Mouse (Mus musculus): ENCODE results near the gene Mxd1. TPM values are rescaled to one million over a fixed set of nuclear protein-coding genes. Genes with fewer than 3 reads are reported as not detected.

Gene Mxd1
- polyA plus RNA-seq, 1 experiment from 2014 or later: 30.4 TPM

- no peak overlapping the region for H3K4me2 ChIP-seq (replicated peaks)
These were observed 27.2 kb downstream of the Mxd1 start for GRCm38 (mm10) chr6:86641716-86642115.

GRCm38 (mm10) chr6:86640776-86641175, 28.2 kb downstream of the Mxd1 start:
- no peak for ATAC-seq (ENCODE audit: low FRiP score, low read depth)
- H3K27me3 ChIP-seq (replicated peaks): no peaks in the 10 kb centered on the region
- no peak overlapping the region for H3K9ac ChIP-seq
- no peak overlapping the region for H3K4me3 ChIP-seq
- 92% methylated on average over 8 of the region's 8 CpGs for WGBS
- H3K9me3 ChIP-seq: no peaks in the 10 kb centered on the region
- no peaks in the 10 kb centered on the region for H3K36me3 ChIP-seq
- H3K4me2 ChIP-seq (replicated peaks): no peak overlapping the region
- H3K27ac ChIP-seq: no peak overlapping the region
- no peaks in the 10 kb centered on the region for H3K4me1 ChIP-seq

More at GRCm38 (mm10) chr6:86641716-86642115, 27.2 kb downstream of the Mxd1 start:
- Histone ChIP-seq H3K27ac (no peak overlapping the region), H3K9ac (no peak overlapping the region), H3K4me1 (no peaks in the 10 kb centered on the region), H3K27me3 (replicated peaks) (no peaks in the 10 kb centered on the region), H3K9me3 (no peaks in the 10 kb centered on the region), H3K36me3 (no peaks in the 10 kb centered on the region), H3K4me3 (no peak overlapping the region)
- 71% methylated on average over 8 of the region's 8 CpGs for WGBS
- ATAC-seq (ENCODE audit: low FRiP score, low read depth): no peak

GRCm38 (mm10) chr6:86640161-86640560, 28.8 kb downstream of the Mxd1 start:
- 86% methylated on average over 3 of the region's 3 CpGs for WGBS
- ATAC-seq (ENCODE audit: low FRiP score, low read depth): no peak
- Histone ChIP-seq H3K27ac (no peak overlapping the region), H3K9me3 (no peaks in the 10 kb centered on the region), H3K9ac (no peak overlapping the region), H3K27me3 (replicated peaks) (no peaks in the 10 kb centered on the region), H3K4me2 (replicated peaks) (no peak overlapping the region), H3K4me3 (no peak overlapping the region), H3K4me1 (no peaks in the 10 kb centered on the region), H3K36me3 (no peaks in the 10 kb centered on the region)

GRCm38 (mm10) chr6:86639180-86640160, 29.5 kb downstream of the Mxd1 start:
- Histone ChIP-seq H3K4me3 (no peak overlapping the region), H3K36me3 (no peaks in the 10 kb centered on the region), H3K27me3 (replicated peaks) (no peaks in the 10 kb centered on the region), H3K4me1 (no peaks in the 10 kb centered on the region), H3K27ac (no peak overlapping the region), H3K9me3 (no peaks in the 10 kb centered on the region), H3K9ac (no peak overlapping the region), H3K4me2 (replicated peaks) (no peak overlapping the region)
- 82% methylated on average over 18 of the region's 18 CpGs for WGBS
- ATAC-seq (ENCODE audit: low FRiP score, low read depth): no peak

- ATAC-seq (ENCODE audit: low FRiP score, low read depth): no peak
These were observed 30.5 kb downstream of the Mxd1 start for GRCm38 (mm10) chr6:86638434-86638833.

GRCm38 (mm10) chr6:86637860-86638259, 31.1 kb downstream of the Mxd1 start:
- WGBS: 81% methylated on average over 2 of the region's 2 CpGs
- H3K4me3 ChIP-seq: no peak overlapping the region
- H3K27ac ChIP-seq: no peak overlapping the region
- H3K4me2 ChIP-seq (replicated peaks): no peak overlapping the region
- no peaks in the 10 kb centered on the region for H3K9me3 ChIP-seq
- no peaks in the 10 kb centered on the region for H3K27me3 ChIP-seq (replicated peaks)
- no peak overlapping the region for H3K9ac ChIP-seq
- no peaks in the 10 kb centered on the region for H3K36me3 ChIP-seq
- no peaks in the 10 kb centered on the region for H3K4me1 ChIP-seq
- ATAC-seq (ENCODE audit: low FRiP score, low read depth): no peak

More at GRCm38 (mm10) chr6:86638434-86638833, 30.5 kb downstream of the Mxd1 start:
- Histone ChIP-seq H3K27me3 (replicated peaks) (no peaks in the 10 kb centered on the region), H3K9me3 (no peaks in the 10 kb centered on the region), H3K9ac (no peak overlapping the region), H3K36me3 (no peaks in the 10 kb centered on the region), H3K27ac (no peak overlapping the region), H3K4me3 (no peak overlapping the region), H3K4me1 (no peaks in the 10 kb centered on the region), H3K4me2 (replicated peaks) (no peak overlapping the region)
- 31% methylated on average over 2 of the region's 2 CpGs for WGBS

GRCm38 (mm10) chr6:86637171-86637835, 31.7 kb downstream of the Mxd1 start:
- no peak overlapping the region for H3K9ac ChIP-seq
- 70% methylated on average over 4 of the region's 4 CpGs for WGBS
- H3K4me1 ChIP-seq: no peaks in the 10 kb centered on the region
- no peaks in the 10 kb centered on the region for H3K27me3 ChIP-seq (replicated peaks)
- ATAC-seq (ENCODE audit: low FRiP score, low read depth): no peak
- H3K9me3 ChIP-seq: no peaks in the 10 kb centered on the region
- no peak overlapping the region for H3K27ac ChIP-seq
- H3K36me3 ChIP-seq: no peaks in the 10 kb centered on the region
- H3K4me3 ChIP-seq: no peak overlapping the region
- no peak overlapping the region for H3K4me2 ChIP-seq (replicated peaks)

GRCm38 (mm10) chr6:86636495-86636894, 32.5 kb downstream of the Mxd1 start:
- Histone ChIP-seq H3K4me2 (replicated peaks) (no peak overlapping the region), H3K9me3 (no peaks in the 10 kb centered on the region)

GRCm38 (mm10) chr6:86630141-86630540, 38.8 kb downstream of the Mxd1 start:
- no peak overlapping the region for H3K4me2 ChIP-seq (replicated peaks)
- no peak overlapping the region for H3K27ac ChIP-seq
- 71% methylated on average over 3 of the region's 3 CpGs for WGBS
- no peaks in the 10 kb centered on the region for H3K36me3 ChIP-seq
- H3K9me3 ChIP-seq: no peaks in the 10 kb centered on the region
- no peaks in the 10 kb centered on the region for H3K4me1 ChIP-seq
- H3K4me3 ChIP-seq: no peak overlapping the region
- ATAC-seq (ENCODE audit: low FRiP score, low read depth): no peak
- no peak overlapping the region for H3K9ac ChIP-seq
- no peaks in the 10 kb centered on the region for H3K27me3 ChIP-seq (replicated peaks)

More at GRCm38 (mm10) chr6:86636495-86636894, 32.5 kb downstream of the Mxd1 start:
- Histone ChIP-seq H3K4me1 (no peaks in the 10 kb centered on the region), H3K4me3 (no peak overlapping the region), H3K9ac (no peak overlapping the region), H3K36me3 (no peaks in the 10 kb centered on the region), H3K27ac (no peak overlapping the region), H3K27me3 (replicated peaks) (no peaks in the 10 kb centered on the region)
- 85% methylated on average over 2 of the region's 2 CpGs for WGBS
- ATAC-seq (ENCODE audit: low FRiP score, low read depth): no peak

- no peaks in the 10 kb centered on the region for H3K27me3 ChIP-seq (replicated peaks)
- H3K36me3 ChIP-seq: no peaks in the 10 kb centered on the region
- no peak for ATAC-seq (ENCODE audit: low FRiP score, low read depth)
- H3K27ac ChIP-seq: no peak within 1 kb of the TSS
- no peaks in the 10 kb centered on the region for H3K9me3 ChIP-seq
- 48% methylated on average over 10 of the region's 10 CpGs for WGBS
- H3K4me3 ChIP-seq: no peak within 1 kb of the TSS
- no peak within 1 kb of the TSS for H3K4me2 ChIP-seq (replicated peaks)
- no peaks in the 10 kb centered on the region for H3K4me1 ChIP-seq
- no peak within 1 kb of the TSS for H3K9ac ChIP-seq
These were observed 41.0 kb downstream of the Mxd1 start, which contains the start of gene Asprv1 for GRCm38 (mm10) chr6:86627946-86628345. Gene Asprv1, plus strand, starts transcription at chr6:86628164.

GRCm38 (mm10) chr6:86624074-86625030, 44.6 kb downstream of the Mxd1 start:
- no peak overlapping the region for H3K9ac ChIP-seq
- no peak overlapping the region for H3K4me3 ChIP-seq
- no peaks in the 10 kb centered on the region for H3K36me3 ChIP-seq
- H3K27me3 ChIP-seq (replicated peaks): no peaks in the 10 kb centered on the region
- H3K27ac ChIP-seq: no peak overlapping the region
- no peaks in the 10 kb centered on the region for H3K4me1 ChIP-seq
- no peak overlapping the region for H3K4me2 ChIP-seq (replicated peaks)
- 55% methylated on average over 18 of the region's 18 CpGs for WGBS
- no peaks in the 10 kb centered on the region for H3K9me3 ChIP-seq
- no peak for ATAC-seq (ENCODE audit: low FRiP score, low read depth)
